Mouse (Mus musculus) ES-E14 (cell line): ENCODE results near the gene Olfr735. TPM values are rescaled to one million over a fixed set of nuclear protein-coding genes. Genes with fewer than 3 reads are reported as not detected.
A peak's percentile ranks its signal among the peaks of the same experiment; 100 is the strongest.

Source experiments
- DNase-seq: peaks from one replicate; pipeline ENCODE4 v3.0.0-alpha.2; 2013; ENCODE audit warnings: low read depth, low spot score
- H3K27ac ChIP-seq: 2 replicates; pipeline ENCODE4 v1.5.1; 2012; ENCODE audit warnings: low read depth, mild to moderate bottlenecking, low read length, moderate library complexity, mixed read lengths; ENCODE audit not compliant: poor library complexity, insufficient read depth, severe bottlenecking
- H3K36me3 ChIP-seq: 2 replicates; pipeline ENCODE4 v1.6.1; 2012; ENCODE audit warnings: mild to moderate bottlenecking, low read length, moderate library complexity, mixed read lengths; ENCODE audit not compliant: control insufficient read depth, poor library complexity, insufficient read depth, severe bottlenecking
- H3K4me1 ChIP-seq, 2 experiments: fragments of 150-350 bp in 1 of 2; sonication (generic) in 1 of 2; 2 replicates each; pipeline ENCODE4 v1.6.1; 2012; ENCODE audit warnings: low read length in 2 of 2, mild to moderate bottlenecking in 1 of 2, mixed read lengths in 1 of 2; ENCODE audit not compliant: control insufficient read depth in 2 of 2, insufficient read depth in 2 of 2, poor library complexity in 1 of 2
- H3K4me3 ChIP-seq, 2 experiments: fragments of 150-350 bp in 1 of 2; sonication (generic) in 1 of 2; 2 replicates each; pipeline ENCODE4 v1.5.1; 2012; ENCODE audit warnings: low read length in 2 of 2, low read depth in 1 of 2, mild to moderate bottlenecking in 1 of 2, mixed read lengths in 1 of 2; ENCODE audit not compliant: insufficient read depth in 1 of 2, poor library complexity in 1 of 2, severe bottlenecking in 1 of 2
- H3K9ac ChIP-seq: 2 replicates; pipeline ENCODE4 v1.6.1; 2012; ENCODE audit warnings: low read depth, mild to moderate bottlenecking, low read length, mixed read lengths; ENCODE audit not compliant: poor library complexity, insufficient read depth, severe bottlenecking
- H3K9me3 ChIP-seq: fragments of 150-350 bp; sonication (generic); 2 replicates; pipeline ENCODE4 v1.6.1; 2012; ENCODE audit warnings: low read depth, mild to moderate bottlenecking, low read length; ENCODE audit not compliant: control insufficient read depth, insufficient read depth
- CHD2 ChIP-seq: IDR thresholded peaks from 2 replicates; pipeline ENCODE4 v1.6.1; 2014; ENCODE audit warnings: mild to moderate bottlenecking, low read depth, low read length, inconsistent platforms
- HCFC1 ChIP-seq: IDR thresholded peaks from 2 replicates; pipeline ENCODE4 v1.6.1; 2012; ENCODE audit warnings: low read length, inconsistent platforms, borderline replicate concordance; ENCODE audit not compliant: insufficient read depth
- MAFK ChIP-seq: IDR thresholded peaks from 2 replicates; pipeline ENCODE4 v1.6.1; 2014; ENCODE audit warnings: mild to moderate bottlenecking, low read depth, low read length, inconsistent platforms; ENCODE audit not compliant: insufficient read depth
- ZC3H11A ChIP-seq: IDR thresholded peaks from 2 replicates; pipeline ENCODE4 v1.6.1; 2012; ENCODE audit warnings: low read depth, mild to moderate bottlenecking, inconsistent platforms, low read length, borderline replicate concordance
- ZNF384 ChIP-seq: IDR thresholded peaks from 2 replicates; pipeline ENCODE4 v1.6.1; 2012; ENCODE audit warnings: low read depth, low read length, inconsistent platforms
- in situ Hi-C, 2 experiments: fragments of 600-800 bp; cut with MboI; formaldehyde crosslinking; loops; one replicate each; pipeline ENCODE4 v1.15.1; 2025; ENCODE audit warnings: low sequenced_read_pairs in 2 of 2, inconsistent platforms in 1 of 2; ENCODE audit not compliant: unreplicated experiment in 2 of 2
- total RNA-seq: library from RNA; depleted of rRNA; stranded (reverse); fragments of 300-350 nt; gene quantifications from 2 replicates; pipeline ENCODE4 v1.2.3, GENCODE M21; 2012; rRNA removed

Gene Olfr735
- total RNA-seq, 1 experiment, result not detected

DNA sequence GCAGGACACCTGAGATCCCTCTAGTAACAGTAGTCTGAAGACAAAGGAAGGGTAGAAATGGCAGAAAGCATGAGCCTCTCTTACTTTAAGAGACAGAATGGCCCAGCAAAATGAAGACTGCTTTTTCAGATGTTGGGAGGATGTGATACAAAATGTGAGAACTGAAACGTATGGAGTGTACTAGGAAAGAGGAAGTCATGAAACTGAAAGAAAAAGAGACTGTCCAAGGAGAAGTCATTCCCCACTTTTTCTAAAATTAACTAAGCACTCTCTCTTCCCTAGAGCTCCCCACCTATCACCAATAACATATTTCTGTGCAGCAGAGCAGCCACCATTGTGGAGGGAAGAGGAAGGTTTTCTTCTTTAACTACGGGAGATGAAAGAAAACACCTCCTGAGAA, 8.9 kb upstream of the Olfr735 start, which contains the start of gene Tlr11:
Gene Tlr11 (plus strand): TSS at position 322 of the 400 bp plus-strand sequence.
- H3K4me3 ChIP-seq, result no peak within 1 kb of the TSS
- no peak for DNase-seq
- no peak within 1 kb of the TSS for H3K27ac ChIP-seq
- no peaks in the 10 kb centered on the region for H3K4me1 ChIP-seq
- in situ Hi-C loops, result loop anchor here in 1 of 2 experiments (25.0 kb wide), 1 partner anchor 405 kb away; no protein-coding TSS in a partner anchor
- no peak within 1 kb of the TSS for H3K9ac ChIP-seq
- H3K36me3 ChIP-seq, result no peaks in the 10 kb centered on the region
- TF ChIP-seq CHD2 (no peak), ZNF384 (no peak), ZC3H11A (no peak), MAFK (no peak), HCFC1 (no peak)
- H3K9me3 ChIP-seq, result no peaks in the 10 kb centered on the region

DNA sequence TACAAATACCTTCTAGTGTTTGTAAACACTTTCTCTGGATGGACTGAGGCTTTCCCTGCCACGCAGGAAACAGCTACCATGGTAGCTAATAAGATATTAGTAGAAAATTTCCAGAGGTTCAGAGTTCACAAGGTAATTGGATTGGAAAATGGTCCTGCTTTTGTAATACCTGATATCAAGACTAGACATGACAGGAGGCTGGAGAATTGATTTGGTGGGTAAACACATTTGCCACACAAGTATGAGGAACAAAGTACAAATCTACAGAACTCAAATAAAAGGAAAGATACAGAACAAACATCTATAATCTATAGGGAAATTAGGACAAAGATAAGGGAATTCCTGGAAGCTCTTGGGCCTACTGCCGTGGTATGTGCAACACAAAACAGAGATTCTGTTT, 8.1 kb upstream of the Olfr735 start:
- no peak for DNase-seq
- no peak overlapping the region for H3K4me3 ChIP-seq
- in situ Hi-C loops, result loop anchor here in 1 of 2 experiments (25.0 kb wide), 1 partner anchor 406 kb away; no protein-coding TSS in a partner anchor
- no peak overlapping the region for H3K27ac ChIP-seq
- H3K36me3 ChIP-seq, result no peaks in the 10 kb centered on the region
- H3K9ac ChIP-seq, result no peak overlapping the region
- no peaks in the 10 kb centered on the region for H3K9me3 ChIP-seq
- TF ChIP-seq HCFC1, result no peak
- TF ChIP-seq ZC3H11A, result no peak
- TF ChIP-seq MAFK, result no peak
- no peak for TF ChIP-seq ZNF384
- TF ChIP-seq CHD2, result no peak
- H3K4me1 ChIP-seq, result no peaks in the 10 kb centered on the region; a peak in 1 of 4 replicates

DNA sequence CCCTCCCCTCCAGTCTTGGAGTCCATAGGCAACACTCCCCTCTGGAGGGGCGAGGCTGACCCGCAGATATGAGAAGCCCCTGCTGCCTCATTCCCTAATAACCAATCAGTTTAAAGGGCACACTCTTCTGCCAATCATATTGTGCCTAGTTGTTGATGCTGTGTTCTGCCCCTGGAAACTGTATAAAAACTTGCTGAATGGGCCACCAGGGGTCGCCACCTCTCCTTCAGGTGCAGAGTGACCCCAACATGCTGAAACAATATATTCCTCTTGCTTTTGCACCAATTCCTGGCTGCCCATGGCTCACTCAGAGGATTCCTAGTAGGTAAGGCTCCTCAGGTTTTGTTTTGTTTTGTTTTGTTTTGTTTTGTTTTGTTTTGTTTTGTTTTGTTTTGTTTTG, 3.8 kb upstream of the Olfr735 start:
- H3K4me3 ChIP-seq, result no peak overlapping the region
- no peaks in the 10 kb centered on the region for H3K9me3 ChIP-seq
- peak; percentile 67; the same call in 1 of the 2 replicates for TF ChIP-seq ZC3H11A
- no peak for TF ChIP-seq HCFC1
- no peak overlapping the region for H3K9ac ChIP-seq
- in situ Hi-C loops, result loop anchor here in 1 of 2 experiments (25.0 kb wide), 1 partner anchor 410 kb away; no protein-coding TSS in a partner anchor
- H3K4me1 ChIP-seq, result no peaks in the 10 kb centered on the region; a peak in 1 of 4 replicates
- DNase-seq, result peak; percentile 51
- no peak overlapping the region for H3K27ac ChIP-seq
- H3K36me3 ChIP-seq, result no peaks in the 10 kb centered on the region

DNA sequence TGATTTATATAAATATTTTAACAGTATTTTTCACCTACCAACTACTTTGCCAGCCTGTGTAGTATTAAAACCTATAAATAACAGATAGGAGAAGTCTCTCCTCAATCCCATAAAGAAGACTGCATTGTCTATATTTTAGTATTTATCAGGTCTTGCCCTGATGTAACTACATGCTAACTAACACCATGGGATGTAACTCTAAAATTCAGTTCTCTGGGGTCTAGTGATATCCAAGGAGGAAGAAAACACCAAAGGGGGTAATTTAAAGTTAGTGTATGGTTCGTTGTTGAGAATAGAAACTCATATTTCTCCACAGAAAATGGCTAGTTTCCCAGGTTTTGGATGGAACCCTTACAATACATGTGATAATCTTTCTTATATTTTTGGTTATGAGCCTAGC, 22.0 kb downstream of the Olfr735 start, which contains the start of gene Olfr734:
Gene Olfr734 (minus strand): TSS at position 101 of the 400 bp plus-strand sequence.
- TF ChIP-seq ZC3H11A, result no peak
- no peak for TF ChIP-seq CHD2
- TF ChIP-seq ZNF384, result no peak
- no peak for TF ChIP-seq HCFC1
- in situ Hi-C loops, result no loop called here
- H3K4me3 ChIP-seq, result no peak within 1 kb of the TSS
- DNase-seq, result no peak
- H3K36me3 ChIP-seq, result no peaks in the 10 kb centered on the region
- H3K9ac ChIP-seq, result no peak within 1 kb of the TSS
- H3K27ac ChIP-seq, result no peak within 1 kb of the TSS
- no peaks in the 10 kb centered on the region for H3K4me1 ChIP-seq
- H3K9me3 ChIP-seq, result no peaks in the 10 kb centered on the region

DNA sequence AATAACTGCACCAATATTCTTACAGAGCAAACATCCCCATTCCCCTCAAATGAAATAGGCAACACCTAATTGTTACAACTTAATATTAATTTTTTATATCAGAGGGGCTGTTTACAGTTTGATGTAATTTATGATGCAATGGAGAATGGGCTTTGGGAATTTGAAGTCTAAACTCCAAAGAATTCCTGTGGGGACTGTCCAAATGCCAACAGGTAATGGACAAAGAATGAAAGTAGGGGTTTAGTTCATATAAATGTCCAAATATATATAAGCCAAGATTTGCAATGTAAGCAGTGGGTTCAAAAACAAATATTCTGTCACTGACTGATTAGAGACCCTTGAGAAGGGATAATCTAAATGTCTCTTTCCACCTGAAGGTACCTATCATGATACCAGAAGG, 47.2 kb downstream of the Olfr735 start, which contains the start of gene Olfr733:
Gene Olfr733 (minus strand): TSS at position 101 of the 400 bp plus-strand sequence.
- H3K4me1 ChIP-seq, result no peaks in the 10 kb centered on the region
- no peak within 1 kb of the TSS for H3K9ac ChIP-seq
- no peak within 1 kb of the TSS for H3K4me3 ChIP-seq
- TF ChIP-seq ZC3H11A (no peak), ZNF384 (no peak), HCFC1 (no peak), CHD2 (no peak), MAFK (no peak)
- DNase-seq, result no peak
- in situ Hi-C loops, result no loop called here
- no peaks in the 10 kb centered on the region for H3K36me3 ChIP-seq
- no peak within 1 kb of the TSS for H3K27ac ChIP-seq
- H3K9me3 ChIP-seq, result no peaks in the 10 kb centered on the region

Other genes with a start within 250 kb of the Olfr735 start
- gene Olfr727, start 225.7 kb downstream of the Olfr735 start, total RNA-seq, result not detected in 2 replicates
- not detected in 2 replicates for gene Olfr728, start 206.2 kb downstream of the Olfr735 start, total RNA-seq
- gene Olfr729, start 196.0 kb downstream of the Olfr735 start, total RNA-seq, result not detected in 2 replicates
- gene Olfr730, start 160.7 kb downstream of the Olfr735 start, total RNA-seq, result not detected in 2 replicates
- gene Olfr731, start 107.0 kb downstream of the Olfr735 start, total RNA-seq, result not detected in 2 replicates
- not detected in 2 replicates for gene Olfr732, start 64.7 kb downstream of the Olfr735 start, total RNA-seq
- gene Olfr733, start 47.4 kb downstream of the Olfr735 start, total RNA-seq, result not detected in 2 replicates
- not detected in 2 replicates for gene Olfr734, start 22.1 kb downstream of the Olfr735 start, total RNA-seq
- gene Tlr11, start 9.0 kb upstream of the Olfr735 start, total RNA-seq, result not detected in 2 replicates
- not detected in 2 replicates for gene Olfr736, start 32.3 kb upstream of the Olfr735 start, total RNA-seq
- gene Olfr738, start 58.7 kb upstream of the Olfr735 start, total RNA-seq, result not detected in 2 replicates
- not detected in 2 replicates for gene Olfr739, start 69.8 kb upstream of the Olfr735 start, total RNA-seq
- gene Olfr740, start 96.7 kb upstream of the Olfr735 start, total RNA-seq, result not detected in 2 replicates
- not detected in 2 replicates for gene Olfr741, start 123.9 kb upstream of the Olfr735 start, total RNA-seq
- gene Olfr742, start 154.7 kb upstream of the Olfr735 start, total RNA-seq, result not detected in 2 replicates
- gene Olfr743, start 173.0 kb upstream of the Olfr735 start, total RNA-seq, result not detected in 2 replicates